Mouse (Mus musculus): ENCODE data around the gene Lrfn3. TPM values are rescaled to one million over a fixed set of nuclear protein-coding genes. Genes with fewer than 3 reads are reported as not detected.

Lrfn3 gene
- polyA plus RNA-seq, 1 experiment from 2014 or later: 1.5 TPM

GRCm38 (mm10) chr7:30325364-30325763 lies 37.2 kb downstream of the Lrfn3 start:
- Histone ChIP-seq H3K27ac (no peak overlapping the region), H3K4me2 (no peak overlapping the region), H3K9me3 (replicated peaks) (no peaks in the 10 kb centered on the region), H3K4me3 (replicated peaks) (no peak overlapping the region), H3K9ac (no peak overlapping the region), H3K36me3 (no peaks in the 10 kb centered on the region), H3K27me3 (peaks cover 10% of the 10 kb centered on the region; the same call in 1 of the 2 replicates), H3K4me1 (replicated peaks) (peaks cover 23% of the 10 kb centered on the region)
- 43% methylated on average over 2 of the region's 2 CpGs for WGBS (ENCODE audit: insufficient replicate concordance)
- no peak for ATAC-seq (ENCODE audit: low read depth)
- DNase-seq: peak; percentile 57

GRCm38 (mm10) chr7:30324300-30324944 lies 38.1 kb downstream of the Lrfn3 start:
- DNase-seq (no peak), ATAC-seq (ENCODE audit: low read depth) (no peak)
- Histone ChIP-seq H3K4me1 (replicated peaks) (peaks cover 28% of the 10 kb centered on the region), H3K4me3 (replicated peaks) (no peak overlapping the region), H3K27me3 (peaks cover 10% of the 10 kb centered on the region; the same call in 1 of the 2 replicates), H3K27ac (no peak overlapping the region), H3K4me2 (no peak overlapping the region), H3K36me3 (no peaks in the 10 kb centered on the region), H3K9me3 (replicated peaks) (no peaks in the 10 kb centered on the region), H3K9ac (no peak overlapping the region)
- 58% methylated on average over 5 of the region's 5 CpGs for WGBS (ENCODE audit: insufficient replicate concordance)

DNA sequence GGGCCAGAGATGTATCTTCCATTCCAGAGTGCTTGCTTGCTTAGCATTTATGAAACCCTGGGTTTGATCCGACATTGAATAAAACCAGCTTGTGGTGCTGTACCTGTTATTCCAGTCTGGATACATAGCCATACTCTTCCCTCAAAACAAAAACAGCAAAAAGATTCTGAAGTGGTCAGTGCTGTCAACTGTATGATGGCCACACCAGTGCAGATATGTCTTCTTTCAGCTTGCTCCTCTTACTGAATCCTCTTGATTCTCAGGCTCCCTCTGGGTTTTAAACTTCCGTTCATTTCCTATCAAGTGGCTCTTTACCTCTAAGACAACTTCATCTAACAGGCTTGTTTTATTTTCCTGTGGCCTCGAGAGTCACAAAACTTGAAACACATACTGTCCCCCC lies 38.8 kb downstream of the Lrfn3 start, which contains the start of gene Sdhaf1:
TSS of gene Sdhaf1 (minus strand) at position 101 of the 400 bp plus-strand sequence.
- no peaks in the 10 kb centered on the region for H3K9me3 ChIP-seq (replicated peaks)
- H3K27ac ChIP-seq: peak within 1 kb of the TSS; percentile 74
- H3K36me3 ChIP-seq: no peaks in the 10 kb centered on the region
- H3K27me3 ChIP-seq: peaks cover 10% of the 10 kb centered on the region; the same call in 1 of the 2 replicates
- ATAC-seq (ENCODE audit: low read depth) (no peak), DNase-seq (no peak)
- H3K4me2 ChIP-seq: peak within 1 kb of the TSS; percentile 91
- peaks cover 28% of the 10 kb centered on the region for H3K4me1 ChIP-seq (replicated peaks)
- 64% methylated on average over 3 of the region's 3 CpGs for WGBS (ENCODE audit: insufficient replicate concordance)
- H3K4me3 ChIP-seq (replicated peaks): peak within 1 kb of the TSS; percentile 71
- H3K9ac ChIP-seq: peak within 1 kb of the TSS; percentile 70

DNA sequence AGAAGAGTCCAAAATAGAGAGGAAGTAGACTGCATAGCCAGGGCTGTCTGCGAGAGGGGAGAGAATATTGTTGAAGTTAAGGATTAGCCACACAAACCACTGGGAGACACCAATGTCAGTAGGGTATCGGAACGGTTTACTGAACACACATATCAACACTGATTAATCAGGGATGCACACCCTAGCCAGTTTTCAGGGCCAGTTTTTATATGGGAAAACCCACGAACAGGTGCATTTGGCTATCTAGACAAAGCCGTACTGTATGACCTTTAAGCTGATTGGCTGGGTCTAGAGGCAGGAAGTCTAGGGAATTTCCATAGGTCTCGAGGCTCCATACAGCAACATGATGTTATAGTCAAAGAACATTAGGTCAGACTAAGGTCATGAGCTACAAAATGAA lies 39.7 kb downstream of the Lrfn3 start:
- Histone ChIP-seq H3K27me3 (peaks cover 6% of the 10 kb centered on the region; the same call in 1 of the 2 replicates), H3K4me1 (replicated peaks) (peaks cover 28% of the 10 kb centered on the region), H3K4me3 (replicated peaks) (peak overlapping the region; percentile 71), H3K36me3 (no peaks in the 10 kb centered on the region), H3K27ac (peak overlapping the region; percentile 74), H3K9ac (peak overlapping the region; percentile 70), H3K9me3 (replicated peaks) (no peaks in the 10 kb centered on the region), H3K4me2 (peak overlapping the region; percentile 91)
- DNase-seq: peak; percentile 11
- ATAC-seq (ENCODE audit: low read depth): no peak
- WGBS (ENCODE audit: insufficient replicate concordance): 10% methylated on average over 6 of the region's 6 CpGs

DNA sequence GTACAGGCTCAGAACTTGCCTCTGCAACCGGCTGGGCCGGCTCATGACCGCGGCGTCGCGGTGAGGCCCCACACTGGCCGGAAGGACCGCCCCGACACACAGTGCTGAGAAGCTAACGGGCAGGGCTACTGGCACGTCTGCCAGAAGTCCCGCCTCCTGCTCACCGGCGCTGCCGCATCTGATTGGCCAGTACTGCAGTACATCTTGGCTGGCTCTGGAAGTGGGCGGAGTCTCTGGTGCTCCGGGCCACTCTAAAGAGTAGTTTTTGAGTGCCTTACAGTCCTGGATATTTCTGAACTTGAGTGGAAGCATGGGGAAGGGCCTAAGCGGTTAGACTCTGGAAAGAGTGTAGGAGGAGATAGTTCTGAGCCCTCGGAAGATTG lies 40.3 kb downstream of the Lrfn3 start:
- Histone ChIP-seq H3K4me3 (replicated peaks) (peak overlapping the region; percentile 71), H3K27ac (peak overlapping the region; percentile 79), H3K9ac (peak overlapping the region; percentile 81), H3K36me3 (no peaks in the 10 kb centered on the region), H3K27me3 (peaks cover 2% of the 10 kb centered on the region; the same call in 1 of the 2 replicates), H3K9me3 (replicated peaks) (no peaks in the 10 kb centered on the region), H3K4me2 (peak overlapping the region; percentile 91), H3K4me1 (replicated peaks) (peaks cover 28% of the 10 kb centered on the region)
- ATAC-seq (ENCODE audit: low read depth): peak; percentile 97
- WGBS (ENCODE audit: insufficient replicate concordance): 0% methylated on average over 20 of the region's 20 CpGs
- peak; percentile 98 for DNase-seq

DNA sequence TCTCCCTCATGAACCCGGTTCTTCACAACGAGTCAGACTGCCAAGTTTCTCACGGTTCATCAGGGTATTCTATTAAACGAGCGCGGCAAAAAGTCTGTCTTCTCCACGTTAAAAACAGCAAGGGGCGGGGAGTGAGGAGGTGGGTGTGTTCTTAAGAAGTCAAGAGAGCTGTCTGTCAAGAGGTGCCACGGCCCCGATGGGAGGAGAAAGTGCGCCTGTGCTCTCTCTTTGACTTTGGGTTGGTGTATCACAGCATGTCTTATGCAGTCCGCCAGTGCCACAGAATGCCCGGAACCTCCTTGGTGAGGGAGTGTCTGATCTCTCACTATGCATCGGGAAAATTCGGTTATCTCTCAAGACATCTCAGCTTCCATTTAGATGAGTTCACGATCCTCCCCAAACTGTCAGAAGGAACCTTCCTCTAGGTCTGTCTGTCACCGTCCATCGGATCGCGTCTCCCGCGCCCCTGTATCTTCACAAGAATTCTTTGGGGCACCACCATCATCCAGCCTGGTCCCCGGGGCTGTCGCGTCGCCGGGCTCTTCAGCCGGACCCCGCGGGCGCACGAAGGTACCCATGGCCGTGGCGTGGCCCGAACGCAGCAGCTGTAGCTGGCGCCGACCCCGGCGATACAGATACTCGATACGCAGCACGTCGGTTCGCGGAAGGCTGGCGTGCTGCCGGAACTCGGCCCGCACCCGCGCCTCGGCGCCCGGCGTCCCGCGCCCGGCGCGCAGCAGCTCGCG lies 40.9 kb downstream of the Lrfn3 start, which contains the start of gene E130208F15Rik:
TSS of gene E130208F15Rik (plus strand) at position 202 of the 746 bp plus-strand sequence.
- Histone ChIP-seq H3K4me2 (peak within 1 kb of the TSS; percentile 91), H3K4me1 (replicated peaks) (peaks cover 28% of the 10 kb centered on the region), H3K36me3 (no peaks in the 10 kb centered on the region), H3K27me3 (no peaks in the 10 kb centered on the region), H3K27ac (peak within 1 kb of the TSS; percentile 79), H3K9me3 (replicated peaks) (no peaks in the 10 kb centered on the region), H3K9ac (peak within 1 kb of the TSS; percentile 81), H3K4me3 (replicated peaks) (peak within 1 kb of the TSS; percentile 71)
- under 1% methylated on average over 63 of the region's 63 CpGs for WGBS (ENCODE audit: insufficient replicate concordance)
- ATAC-seq (ENCODE audit: low read depth): peak; percentile 68
- DNase-seq: peak; percentile 75

GRCm38 (mm10) chr7:30320946-30321345 lies 41.6 kb downstream of the Lrfn3 start:
- WGBS (ENCODE audit: insufficient replicate concordance): 79% methylated on average over 2 of the region's 2 CpGs
- H3K36me3 ChIP-seq: no peaks in the 10 kb centered on the region
- peak overlapping the region; percentile 81 for H3K9ac ChIP-seq
- peaks cover 28% of the 10 kb centered on the region for H3K4me1 ChIP-seq (replicated peaks)
- H3K4me2 ChIP-seq: peak overlapping the region; percentile 91
- H3K27me3 ChIP-seq: no peaks in the 10 kb centered on the region
- H3K4me3 ChIP-seq (replicated peaks): peak overlapping the region; percentile 71
- ATAC-seq (ENCODE audit: low read depth): no peak
- no peaks in the 10 kb centered on the region for H3K9me3 ChIP-seq (replicated peaks)
- 0 out of 2 replicates have a peak overlapping the region, but pooled peaks have one; percentile 25 for H3K27ac ChIP-seq
- DNase-seq: no peak

- no peak overlapping the region for H3K9ac ChIP-seq
Observed at GRCm38 (mm10) chr7:30318142-30318541, 44.4 kb downstream of the Lrfn3 start.

GRCm38 (mm10) chr7:30315559-30316529 lies 46.7 kb downstream of the Lrfn3 start:
- Histone ChIP-seq H3K4me2 (peak overlapping the region; percentile 45; the same call in 1 of the 2 replicates), H3K9me3 (replicated peaks) (no peaks in the 10 kb centered on the region), H3K27me3 (no peaks in the 10 kb centered on the region), H3K27ac (no peak overlapping the region), H3K36me3 (0 out of 2 replicates have a peak, but pooled peaks cover 3% of the 10 kb centered on the region), H3K9ac (no peak overlapping the region), H3K4me3 (replicated peaks) (peak overlapping the region; percentile 40; the same call in 1 of the 2 replicates), H3K4me1 (replicated peaks) (peaks cover 27% of the 10 kb centered on the region)
- ATAC-seq (ENCODE audit: low read depth): no peak
- WGBS (ENCODE audit: insufficient replicate concordance): 53% methylated on average over 13 of the region's 13 CpGs
- DNase-seq: no peak

More at GRCm38 (mm10) chr7:30318142-30318541, 44.4 kb downstream of the Lrfn3 start:
- WGBS (ENCODE audit: insufficient replicate concordance): 72% methylated on average over 3 of the region's 3 CpGs
- H3K4me3 ChIP-seq (replicated peaks): no peak overlapping the region
- ATAC-seq (ENCODE audit: low read depth) (no peak), DNase-seq (no peak)
- peaks cover 43% of the 10 kb centered on the region for H3K4me1 ChIP-seq (replicated peaks)
- H3K4me2 ChIP-seq: no peak overlapping the region
- H3K27me3 ChIP-seq: no peaks in the 10 kb centered on the region
- no peak overlapping the region for H3K27ac ChIP-seq
- H3K36me3 ChIP-seq: no peaks in the 10 kb centered on the region
- H3K9me3 ChIP-seq (replicated peaks): no peaks in the 10 kb centered on the region

- peaks cover 20% of the 10 kb centered on the region for H3K4me1 ChIP-seq (replicated peaks)
- peak within 1 kb of the TSS; percentile 45 for H3K9ac ChIP-seq
- 0 out of 2 replicates have a peak, but pooled peaks have one; percentile 25 for ATAC-seq (ENCODE audit: low read depth)
- H3K27ac ChIP-seq: no peak within 1 kb of the TSS
- H3K36me3 ChIP-seq: 0 out of 2 replicates have a peak, but pooled peaks cover 3% of the 10 kb centered on the region
- no peaks in the 10 kb centered on the region for H3K9me3 ChIP-seq (replicated peaks)
- H3K4me2 ChIP-seq: peak within 1 kb of the TSS; percentile 48
- H3K27me3 ChIP-seq: no peaks in the 10 kb centered on the region
- WGBS (ENCODE audit: insufficient replicate concordance): 9% methylated on average over 9 of the region's 9 CpGs
- H3K4me3 ChIP-seq (replicated peaks): peak within 1 kb of the TSS; percentile 40
- DNase-seq: no peak
Observed at GRCm38 (mm10) chr7:30314721-30315155, 47.8 kb downstream of the Lrfn3 start, which contains the start of gene Syne4. Gene Syne4 (plus strand): TSS chr7:30314807.
